Mouse (Mus musculus) hindbrain, postnatal 0 days (tissue): Measurements from ENCODE around the gene Tmem59l. TPM values are rescaled to one million over a fixed set of nuclear protein-coding genes. Genes with fewer than 3 reads are reported as not detected.

Experiments
- ATAC-seq: fragments of 200-750 bp; cut with Nextera tagmentation; 2 replicates; pipeline ENCODE4 v1.8.0; 2017; ENCODE audit warnings: mild to moderate bottlenecking, moderate TSS enrichment, moderate library complexity
- DNase-seq: peaks from one replicate; pipeline ENCODE4 v3.0.0-alpha.2; 2015; ENCODE audit warnings: low spot score
- H3K27ac ChIP-seq: fragments of 300-500 bp; sonication (generic); 2 replicates; pipeline ENCODE4 v1.5.1; 2014; ENCODE audit warnings: mild to moderate bottlenecking
- H3K27me3 ChIP-seq: fragments of 300-500 bp; sonication (generic); 2 replicates; pipeline ENCODE4 v1.6.1; 2014; ENCODE audit warnings: low read length, mixed read lengths; ENCODE audit not compliant: insufficient read depth
- H3K36me3 ChIP-seq: fragments of 300-500 bp; sonication (generic); 2 replicates; pipeline ENCODE4 v1.6.1; 2014; ENCODE audit warnings: low read length, mixed read lengths; ENCODE audit not compliant: insufficient read depth
- H3K4me1 ChIP-seq: fragments of 300-500 bp; sonication (generic); 2 replicates; pipeline ENCODE4 v1.6.1; 2014; ENCODE audit warnings: antibody characterized with exemption, low read length, mixed read lengths; ENCODE audit not compliant: insufficient read depth
- H3K4me2 ChIP-seq: fragments of 300-500 bp; sonication (generic); 2 replicates; pipeline ENCODE4 v1.6.1; 2014; ENCODE audit warnings: low read depth, mild to moderate bottlenecking, low read length, moderate library complexity, mixed read lengths
- H3K4me3 ChIP-seq: fragments of 300-500 bp; sonication (generic); 2 replicates; pipeline ENCODE4 v1.5.1; 2014; ENCODE audit warnings: low read length
- H3K9ac ChIP-seq: fragments of 300-500 bp; sonication (generic); replicated peaks from 2 replicates; pipeline ENCODE4 v1.6.1; 2014; ENCODE audit warnings: mild to moderate bottlenecking, low read length, moderate library complexity, mixed read lengths
- H3K9me3 ChIP-seq: fragments of 300-500 bp; sonication (generic); 2 replicates; pipeline ENCODE4 v1.6.1; 2016; ENCODE audit warnings: low read length, mixed read lengths
- CTCF ChIP-seq: IDR thresholded peaks from 2 replicates; pipeline ENCODE4 v1.5.1; 2016; ENCODE audit warnings: antibody characterized with exemption, control low read depth, low read depth
- WGBS: fragments of 180-500 bp; shearing (Covaris S2); extraction: QIAGEN DNeasy Blood & Tissue Kit; methylation state at CpG from one replicate; pipeline ENCODE4 v1.1.7; 2014; 5-methylcytosine and 5-hydroxymethylcytosine counted together
- polyA plus RNA-seq: library from polyadenylated mRNA; unstranded; fragments of >200 nt; fragmentation: Nextera tagmentation; extraction: Ambion mirVana; gene quantifications from 2 replicates; pipeline ENCODE4 v1.2.1, GENCODE M21; 2015
- total RNA-seq: library from RNA; depleted of rRNA; stranded (reverse); fragments of >200 nt; gene quantifications from 2 replicates; pipeline ENCODE4 v1.2.3, GENCODE M21; 2014

Tmem59l gene
- total and polyA plus RNA-seq, 2 experiments from 2014 or later = 198 to 205 TPM

DNA sequence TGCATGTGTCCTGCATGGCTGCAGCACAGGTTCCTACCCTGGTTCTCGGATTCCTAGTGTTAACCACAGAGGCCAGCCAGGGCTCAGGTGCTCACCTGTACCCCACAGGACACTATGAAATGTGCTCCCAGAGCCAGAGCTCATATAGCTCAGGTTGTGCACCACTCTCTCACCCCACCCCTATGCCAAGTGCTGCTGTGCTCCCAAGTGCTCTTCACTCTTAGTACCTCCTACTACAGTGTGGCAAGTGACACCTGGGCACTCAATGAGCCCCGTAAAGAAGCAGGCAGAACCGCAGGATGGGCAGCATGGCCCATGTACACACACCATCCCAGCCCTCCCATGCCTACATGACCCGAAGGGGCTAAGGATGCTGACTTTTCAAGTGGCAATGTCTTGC lies 18.4 kb downstream of the Tmem59l start:
- peak overlapping the region; percentile 48; the same call in 1 of the 2 replicates for H3K27ac ChIP-seq
- H3K4me2 ChIP-seq = no peak overlapping the region
- no peak for DNase-seq
- WGBS = 87% methylated on average over 4 of the region's 4 CpGs
- TF ChIP-seq CTCF = no peak
- H3K4me3 ChIP-seq = no peak overlapping the region
- no peaks in the 10 kb centered on the region for H3K36me3 ChIP-seq
- no peaks in the 10 kb centered on the region for H3K27me3 ChIP-seq
- no peaks in the 10 kb centered on the region for H3K9me3 ChIP-seq
- H3K4me1 ChIP-seq = 0 out of 2 replicates have a peak, but pooled peaks cover 11% of the 10 kb centered on the region
- H3K9ac ChIP-seq = no peak overlapping the region
- ATAC-seq = no peak

DNA sequence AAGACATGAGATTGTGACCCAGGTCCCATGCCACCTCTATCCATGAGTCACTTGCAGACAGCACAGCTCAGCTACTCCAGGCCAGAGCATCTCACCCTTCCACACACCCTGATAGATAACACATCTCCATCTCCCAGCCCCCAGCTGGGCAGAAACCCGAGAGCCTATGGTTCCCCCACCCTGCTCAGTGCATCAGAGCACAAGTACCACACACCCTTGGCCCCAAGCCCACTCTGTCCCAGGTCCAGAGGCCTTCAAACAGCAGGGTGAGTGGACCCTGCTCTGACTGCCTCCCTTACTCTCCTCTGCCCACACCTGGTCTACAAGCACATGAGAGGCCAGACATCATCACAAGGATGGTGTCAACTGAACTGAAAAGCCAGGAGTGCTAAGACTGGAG lies 19.3 kb downstream of the Tmem59l start:
- Histone ChIP-seq H3K36me3 (no peaks in the 10 kb centered on the region), H3K27me3 (no peaks in the 10 kb centered on the region), H3K9me3 (no peaks in the 10 kb centered on the region), H3K9ac (no peak overlapping the region), H3K4me1 (0 out of 2 replicates have a peak, but pooled peaks cover 11% of the 10 kb centered on the region), H3K4me2 (no peak overlapping the region), H3K27ac (no peak overlapping the region), H3K4me3 (no peak overlapping the region)
- WGBS = 76% methylated on average over 1 of the region's 1 CpGs
- TF ChIP-seq CTCF = no peak
- DNase-seq (no peak), ATAC-seq (no peak)

DNA sequence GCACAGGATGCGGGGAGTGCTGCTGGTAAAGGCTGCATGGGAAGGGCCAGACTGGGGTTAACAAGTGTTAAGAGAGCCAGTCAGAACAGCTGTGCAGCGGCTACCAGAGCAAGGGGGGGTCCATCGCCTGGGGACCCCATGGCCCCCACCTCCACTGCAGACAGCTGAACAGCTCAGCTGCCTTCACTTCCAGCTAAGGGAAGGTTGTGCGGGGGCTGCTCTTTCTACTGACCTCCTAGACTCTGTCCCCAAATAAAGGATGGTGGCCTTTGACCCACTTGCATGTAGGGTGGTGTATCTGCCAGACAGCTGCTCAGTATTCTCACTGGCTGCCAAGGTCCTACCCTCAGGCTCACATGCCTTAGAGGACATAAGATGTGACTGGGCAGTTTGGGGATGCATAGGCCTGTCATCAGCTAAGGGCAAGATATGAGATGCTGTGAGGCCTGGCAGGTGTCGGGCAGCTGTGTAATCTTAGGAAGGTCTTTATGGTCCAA lies 19.9 kb downstream of the Tmem59l start:
- no peak overlapping the region for H3K9ac ChIP-seq
- 78% methylated on average over 5 of the region's 5 CpGs for WGBS
- no peaks in the 10 kb centered on the region for H3K9me3 ChIP-seq

DNA sequence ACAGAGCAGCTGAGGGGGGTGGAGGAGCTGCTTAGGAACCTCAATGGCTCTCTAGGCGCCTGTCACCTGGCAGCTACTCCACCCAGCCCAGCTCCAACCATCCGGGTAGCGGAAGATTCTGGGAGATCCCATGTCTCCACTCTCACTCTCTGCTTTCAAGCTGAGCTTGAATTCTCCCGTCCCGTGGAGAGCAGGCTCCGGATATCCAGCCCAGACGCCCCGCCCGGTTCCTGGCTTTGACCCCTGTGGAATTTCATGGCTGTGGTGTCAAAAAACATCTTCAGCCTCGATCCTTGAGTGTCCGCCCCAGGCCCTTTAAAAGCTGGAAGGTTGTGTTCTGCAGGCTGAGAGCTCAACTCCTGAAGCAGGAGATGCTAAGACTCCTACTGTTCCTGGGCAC lies 20.4 kb downstream of the Tmem59l start:
- no peak overlapping the region for H3K9ac ChIP-seq
- WGBS = 71% methylated on average over 11 of the region's 11 CpGs
- H3K4me2 ChIP-seq = no peak overlapping the region
- DNase-seq (no peak), ATAC-seq (no peak)
- H3K4me3 ChIP-seq = no peak overlapping the region
- no peaks in the 10 kb centered on the region for H3K9me3 ChIP-seq
- no peak overlapping the region for H3K27ac ChIP-seq
- 0 out of 2 replicates have a peak, but pooled peaks cover 11% of the 10 kb centered on the region for H3K4me1 ChIP-seq
- no peaks in the 10 kb centered on the region for H3K36me3 ChIP-seq
- no peaks in the 10 kb centered on the region for H3K27me3 ChIP-seq
- TF ChIP-seq CTCF = no peak

More for the DNA sequence above, 19.9 kb downstream of the Tmem59l start:
- H3K27ac ChIP-seq = no peak overlapping the region
- DNase-seq (no peak), ATAC-seq (no peak)
- H3K4me3 ChIP-seq = no peak overlapping the region
- H3K36me3 ChIP-seq = no peaks in the 10 kb centered on the region
- no peak overlapping the region for H3K4me2 ChIP-seq
- TF ChIP-seq CTCF = no peak
- 0 out of 2 replicates have a peak, but pooled peaks cover 11% of the 10 kb centered on the region for H3K4me1 ChIP-seq
- no peaks in the 10 kb centered on the region for H3K27me3 ChIP-seq

DNA sequence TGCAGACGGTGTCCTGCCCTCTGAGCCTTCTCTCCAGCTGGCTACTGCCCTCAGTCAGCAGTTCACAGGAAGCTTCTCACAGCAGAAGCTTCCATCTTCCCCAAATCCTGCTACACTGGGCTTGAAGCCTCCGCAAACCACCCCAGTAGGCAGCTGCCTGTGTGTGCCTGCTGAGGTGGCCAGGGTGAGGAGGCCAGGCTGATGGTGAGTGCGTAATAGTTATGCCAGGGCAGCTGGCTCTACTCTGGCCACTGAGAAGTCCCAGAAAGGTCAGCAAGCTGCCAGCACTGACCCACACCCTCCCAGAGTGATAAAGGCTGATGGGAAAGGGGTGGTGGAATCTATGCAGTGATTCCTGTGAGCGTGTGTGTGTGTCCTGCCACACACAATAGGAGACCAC lies 20.9 kb downstream of the Tmem59l start:
- 74% methylated on average over 4 of the region's 4 CpGs for WGBS
- no peaks in the 10 kb centered on the region for H3K9me3 ChIP-seq
- no peaks in the 10 kb centered on the region for H3K36me3 ChIP-seq
- no peak for TF ChIP-seq CTCF
- ATAC-seq = no peak
- H3K27me3 ChIP-seq = no peaks in the 10 kb centered on the region
- no peak overlapping the region for H3K9ac ChIP-seq
- no peak overlapping the region for H3K27ac ChIP-seq
- H3K4me2 ChIP-seq = no peak overlapping the region
- H3K4me1 ChIP-seq = 0 out of 2 replicates have a peak, but pooled peaks cover 11% of the 10 kb centered on the region
- no peak overlapping the region for H3K4me3 ChIP-seq
- no peak for DNase-seq

DNA sequence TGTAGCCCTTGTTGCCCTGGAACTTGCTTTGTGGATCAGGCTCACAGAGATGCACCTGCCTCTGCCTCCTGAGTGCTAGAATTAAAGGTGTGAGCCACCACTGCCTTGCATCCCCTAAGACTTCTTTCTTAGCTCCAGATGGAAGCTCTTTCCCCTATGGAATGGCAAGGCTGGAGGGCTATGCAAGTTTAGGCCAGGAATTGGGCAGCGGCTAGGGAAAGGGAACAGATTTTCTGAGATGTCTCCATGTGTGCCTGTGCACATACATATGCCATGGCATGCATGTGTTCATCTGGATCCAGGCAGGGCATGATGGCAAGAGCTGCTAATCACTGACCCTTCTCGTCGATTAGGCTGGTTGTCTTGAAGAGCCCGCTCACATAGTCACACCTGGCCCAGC lies 21.5 kb downstream of the Tmem59l start:
- no peaks in the 10 kb centered on the region for H3K27me3 ChIP-seq
- ATAC-seq = no peak
- H3K4me2 ChIP-seq = no peak overlapping the region
- no peak overlapping the region for H3K9ac ChIP-seq
- H3K27ac ChIP-seq = no peak overlapping the region
- H3K9me3 ChIP-seq = no peaks in the 10 kb centered on the region
- H3K36me3 ChIP-seq = no peaks in the 10 kb centered on the region
- H3K4me1 ChIP-seq = 0 out of 2 replicates have a peak, but pooled peaks cover 15% of the 10 kb centered on the region
- TF ChIP-seq CTCF = no peak
- WGBS = 96% methylated on average over 4 of the region's 4 CpGs
- H3K4me3 ChIP-seq = no peak overlapping the region
- no peak for DNase-seq

DNA sequence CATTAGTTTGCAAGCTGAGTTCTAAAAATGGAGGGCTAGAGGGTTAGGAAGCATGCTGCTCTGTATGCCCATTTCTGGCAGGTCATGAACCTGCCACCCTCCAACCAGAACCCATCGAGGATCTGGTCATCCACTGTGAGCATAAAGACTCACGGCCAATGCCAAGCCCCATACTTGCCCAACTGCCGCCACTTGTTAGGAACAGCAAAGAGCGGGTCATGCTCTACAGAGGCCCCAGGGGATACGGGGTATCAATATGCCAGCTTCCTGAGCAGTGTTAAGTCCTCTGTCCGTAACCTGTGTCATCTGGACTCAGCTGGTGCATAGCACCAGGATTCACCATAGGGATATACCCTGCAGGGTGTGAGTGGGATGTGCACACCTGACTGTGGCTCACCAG lies 23.0 kb downstream of the Tmem59l start:
- TF ChIP-seq CTCF = no peak
- no peak for DNase-seq
- H3K36me3 ChIP-seq = no peaks in the 10 kb centered on the region
- 0 out of 2 replicates have a peak, but pooled peaks cover 9% of the 10 kb centered on the region for H3K4me1 ChIP-seq
- no peak overlapping the region for H3K4me2 ChIP-seq
- WGBS = 87% methylated on average over 6 of the region's 6 CpGs
- ATAC-seq = no peak
- H3K27ac ChIP-seq = no peak overlapping the region
- no peak overlapping the region for H3K9ac ChIP-seq
- H3K27me3 ChIP-seq = no peaks in the 10 kb centered on the region
- no peaks in the 10 kb centered on the region for H3K9me3 ChIP-seq
- H3K4me3 ChIP-seq = no peak overlapping the region
